Mouse (Mus musculus) sigmoid colon, adult 10 weeks (tissue): ENCODE results near the gene Gm4187. TPM values are rescaled to one million over a fixed set of nuclear protein-coding genes. Genes with fewer than 3 reads are reported as not detected.

Source experiments
- polyA plus RNA-seq: library from polyadenylated mRNA; stranded (reverse); fragments of 350-450 nt; fragmentation: Illumina TruSeq; extraction: RNeasy Lipid Tissue Mini Kit (QIAGEN cat#74804); gene quantifications from one replicate; pipeline ENCODE4 v1.2.3, GENCODE M21; 2014; ENCODE audit warnings: low read depth, low replicate concordance

Gene Gm4187
- polyA plus RNA-seq, result not detected

DNA sequence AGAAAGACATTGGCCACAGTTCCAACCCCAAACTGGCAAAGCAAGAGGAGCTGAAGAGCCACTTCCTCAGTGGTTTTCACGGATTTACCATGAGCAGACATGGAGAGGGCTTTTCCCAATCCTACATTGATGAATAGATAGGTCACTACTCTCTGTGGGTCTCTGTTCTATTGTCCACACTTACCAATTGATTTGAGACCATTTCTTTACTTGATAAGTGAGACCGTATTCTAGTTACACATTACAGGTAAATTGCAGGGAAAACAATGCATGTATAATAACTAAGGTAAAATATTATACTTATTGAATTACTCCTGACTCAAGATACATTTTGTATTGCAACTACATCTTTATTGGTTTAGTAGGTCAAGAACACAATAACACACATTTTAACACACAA is at the start of gene Gm4187:
Gene Gm4187, minus strand, starts transcription at position 101 of the 400 bp plus-strand sequence.

DNA sequence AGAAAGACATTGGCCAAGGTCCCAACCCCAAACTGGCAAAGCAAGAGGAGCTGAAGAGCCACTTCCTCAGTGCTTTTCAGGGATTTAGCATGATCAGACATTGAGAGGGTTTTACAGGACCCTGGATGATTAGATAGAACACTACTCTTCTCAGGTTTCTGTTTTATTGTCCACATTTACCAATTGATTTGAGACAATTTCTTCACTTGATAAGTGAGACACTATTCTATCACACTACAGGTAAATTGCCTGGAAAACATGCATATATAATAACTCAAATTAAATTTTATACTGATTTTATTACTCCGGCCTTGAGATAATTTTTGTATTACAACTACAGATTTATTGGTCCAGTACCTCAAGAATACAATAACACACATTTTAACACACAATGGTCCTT is 41.4 kb upstream of the Gm4187 start, which contains the start of gene Gm8660:
Gene Gm8660, minus strand, starts transcription at position 101 of the 400 bp plus-strand sequence.

Other genes starting within 250 kb of the Gm4187 start
- gene Gm16451, start 211.5 kb downstream of the Gm4187 start, polyA plus RNA-seq, result not detected
- not detected for gene Gm10666, start 195.0 kb downstream of the Gm4187 start, polyA plus RNA-seq
- gene Vmn1r142, start 165.7 kb downstream of the Gm4187 start, polyA plus RNA-seq, result not detected
- gene Vmn1r143, start 140.3 kb downstream of the Gm4187 start, polyA plus RNA-seq, result not detected
- gene Gm8653, start 128.5 kb downstream of the Gm4187 start, polyA plus RNA-seq, result not detected
- gene Gm8453, start 100.2 kb downstream of the Gm4187 start, polyA plus RNA-seq, result not detected
- gene Gm8660, start 41.3 kb upstream of the Gm4187 start, polyA plus RNA-seq, result not detected
- gene Vmn1r148, start 83.9 kb upstream of the Gm4187 start, polyA plus RNA-seq, result not detected
- gene Vmn1r149, start 108.5 kb upstream of the Gm4187 start, polyA plus RNA-seq, result not detected
- not detected for gene Gm10665, start 134.4 kb upstream of the Gm4187 start, polyA plus RNA-seq
- gene Vmn1r151, start 170.0 kb upstream of the Gm4187 start, polyA plus RNA-seq, result not detected
- not detected for gene Vmn1r152, start 193.2 kb upstream of the Gm4187 start, polyA plus RNA-seq
- gene Gm8677, start 205.2 kb upstream of the Gm4187 start, polyA plus RNA-seq, result not detected
- gene Gm4201, start 235.6 kb upstream of the Gm4187 start, polyA plus RNA-seq, result not detected